Mouse (Mus musculus) G1E (cell line): Measurements from ENCODE around the gene Mnd1. TPM values are rescaled to one million over a fixed set of nuclear protein-coding genes. Genes with fewer than 3 reads are reported as not detected.

Source experiments
- ATAC-seq: 2 replicates; pipeline ENCODE4 v1.8.0; 2016; ENCODE audit warnings: mild to moderate bottlenecking; ENCODE audit not compliant: insufficient number of reproducible peaks, poor library complexity, low FRiP score, severe bottlenecking; ENCODE audit errors: extremely low read depth
- DNase-seq: peaks from one replicate; pipeline ENCODE4 v3.0.0; 2012; ENCODE audit warnings: low spot score
- H3K27me3 ChIP-seq: 2 replicates; pipeline ENCODE4 v1.6.1; 2012; ENCODE audit warnings: mild to moderate bottlenecking, low read length, inconsistent platforms; ENCODE audit not compliant: insufficient read depth
- H3K36me3 ChIP-seq: replicated peaks from 2 replicates; pipeline ENCODE3; 2012; ENCODE audit warnings: mild to moderate bottlenecking, inconsistent platforms
- H3K4me1 ChIP-seq: 2 replicates; pipeline ENCODE4 v1.6.1; 2012; ENCODE audit warnings: low read depth, low read length, inconsistent platforms, mixed read lengths; ENCODE audit not compliant: insufficient read depth
- H3K4me3 ChIP-seq: 2 replicates; pipeline ENCODE4 v1.5.1; 2012; ENCODE audit warnings: low read depth, mild to moderate bottlenecking, inconsistent platforms, low read length, moderate library complexity, mixed read lengths
- H3K9me3 ChIP-seq: replicated peaks from 2 replicates; pipeline ENCODE4 v1.6.1; 2012; ENCODE audit warnings: inconsistent platforms
- CTCF ChIP-seq: IDR thresholded peaks from 2 replicates; pipeline ENCODE4 v1.5.1; 2012; ENCODE audit warnings: low read depth, low read length, inconsistent platforms, mixed read lengths
- GATA1 ChIP-seq: IDR thresholded peaks from 2 replicates; pipeline ENCODE4 v1.6.1; 2012; ENCODE audit warnings: borderline replicate concordance, low read length, inconsistent platforms, mixed read lengths
- GATA2 ChIP-seq: IDR thresholded peaks from 2 replicates; pipeline ENCODE4 v1.6.1; 2012; ENCODE audit warnings: low read depth, low read length, inconsistent platforms, borderline replicate concordance
- POLR2AphosphoS5 ChIP-seq: IDR thresholded peaks from 2 replicates; pipeline ENCODE4 v1.6.1; 2012; ENCODE audit warnings: low read depth, low read length, inconsistent platforms; ENCODE audit not compliant: insufficient replicate concordance
- TAL1 ChIP-seq: conservative IDR thresholded peaks from 2 replicates; pipeline ENCODE4 v1.6.1; 2012; ENCODE audit warnings: low read depth, low read length, inconsistent platforms, mixed read lengths
- polyA plus RNA-seq: library from polyadenylated mRNA; stranded (reverse); fragments of >175 nt; gene quantifications from 2 replicates; pipeline ENCODE4 v1.2.3, GENCODE M21; 2012
- total RNA-seq, 2 experiments: library from RNA; stranded (forward) in 1 of 2; stranded (reverse) in 1 of 2; fragments of 200-1000 nt in 1 of 2; fragments of >200 nt in 1 of 2; fragmentation: Nextera tagmentation in 1 of 2; gene quantifications; 2 replicates each; pipeline ENCODE4 v1.2.3; 2014 to 2017

Gene Mnd1
- total and polyA plus RNA-seq, 3 experiments = 1.8 to 23.5 (median 6.1) TPM

DNA sequence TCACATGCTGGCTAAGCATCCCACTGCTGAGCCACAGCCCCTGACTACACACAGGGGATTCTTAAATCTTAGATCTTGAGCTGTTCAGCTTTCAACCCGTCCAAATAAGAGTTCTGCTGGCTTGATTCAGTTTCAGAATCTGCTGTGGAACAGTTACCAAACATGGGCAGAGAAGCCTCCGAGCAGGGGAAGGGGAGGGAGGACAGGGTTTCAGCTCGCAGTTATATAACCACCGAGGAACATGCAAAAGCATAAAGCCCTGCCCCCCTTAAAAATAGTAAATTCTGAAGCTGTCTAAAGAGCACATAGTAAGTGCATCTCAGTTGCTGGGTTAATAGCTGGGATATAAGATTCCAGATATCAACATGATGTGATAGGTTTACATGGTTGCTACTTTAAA, 80.1 kb downstream of the Mnd1 start:
- Histone ChIP-seq H3K4me1 (peaks cover 3% of the 10 kb centered on the region), H3K36me3 (no peaks in the 10 kb centered on the region), H3K9me3 (no peaks in the 10 kb centered on the region), H3K27me3 (peaks cover 20% of the 10 kb centered on the region), H3K4me3 (no peak overlapping the region)
- TF ChIP-seq GATA1 (no peak), POLR2AphosphoS5 (no peak), CTCF (no peak), GATA2 (no peak), TAL1 (no peak)
- ATAC-seq = no peak
- no peak for DNase-seq

DNA sequence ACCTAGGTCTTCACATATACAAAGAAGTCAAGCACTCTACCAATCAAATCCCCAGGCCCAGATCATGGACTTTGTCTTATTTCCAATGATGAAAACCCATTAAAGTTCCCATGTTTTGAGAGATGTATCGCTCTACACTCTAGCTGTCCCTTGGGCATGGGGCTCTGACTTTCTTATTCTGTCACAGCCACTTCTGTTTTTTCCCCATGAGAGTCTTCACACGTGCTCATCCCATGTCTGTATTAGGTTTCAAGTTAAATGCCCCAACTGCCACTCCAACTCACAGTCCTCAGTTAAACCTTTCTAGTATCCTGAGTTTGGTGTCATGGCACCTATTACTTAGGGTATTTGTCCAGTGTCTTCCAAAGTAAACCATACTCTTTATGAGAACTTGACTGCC, 80.8 kb downstream of the Mnd1 start:
- no peak for ATAC-seq
- peaks cover 21% of the 10 kb centered on the region for H3K27me3 ChIP-seq

DNA sequence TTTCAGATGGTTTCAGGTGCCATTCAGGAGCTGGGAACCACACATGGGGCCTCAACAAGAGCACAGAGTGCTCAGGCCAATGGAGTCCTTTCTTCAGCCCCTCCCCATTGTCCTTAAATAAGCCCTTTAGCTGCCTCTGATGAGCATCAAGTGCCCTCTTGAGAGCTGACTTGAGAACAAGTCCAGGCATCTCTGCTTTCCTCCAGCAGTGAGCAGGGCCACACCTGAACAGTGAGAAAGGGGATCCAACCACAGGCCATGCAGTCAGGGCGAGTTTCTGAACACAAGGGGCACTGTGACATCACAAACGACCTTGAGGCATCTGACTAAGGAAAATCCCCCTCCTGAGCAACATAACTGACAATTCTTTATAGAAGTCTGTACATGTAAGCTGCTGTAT, 83.9 kb downstream of the Mnd1 start:
- peaks cover 13% of the 10 kb centered on the region for H3K4me1 ChIP-seq
- no peaks in the 10 kb centered on the region for H3K36me3 ChIP-seq
- H3K4me3 ChIP-seq = no peak overlapping the region
- H3K9me3 ChIP-seq = no peaks in the 10 kb centered on the region
- ATAC-seq = no peak
- DNase-seq = no peak
- no peak for TF ChIP-seq TAL1
- no peak for TF ChIP-seq GATA1
- TF ChIP-seq POLR2AphosphoS5 = no peak
- no peak for TF ChIP-seq CTCF
- no peak for TF ChIP-seq GATA2
- peaks cover 24% of the 10 kb centered on the region for H3K27me3 ChIP-seq

More for the DNA sequence above, 80.8 kb downstream of the Mnd1 start:
- Histone ChIP-seq H3K9me3 (no peaks in the 10 kb centered on the region), H3K4me3 (no peak overlapping the region), H3K4me1 (peaks cover 5% of the 10 kb centered on the region), H3K36me3 (no peaks in the 10 kb centered on the region)
- DNase-seq = no peak
- no peak for TF ChIP-seq GATA2
- TF ChIP-seq GATA1 = no peak
- no peak for TF ChIP-seq CTCF
- TF ChIP-seq POLR2AphosphoS5 = no peak
- TF ChIP-seq TAL1 = no peak

- ATAC-seq = no peak
- TF ChIP-seq GATA1 (no peak), POLR2AphosphoS5 (no peak), CTCF (no peak), TAL1 (no peak), GATA2 (no peak)
These were observed 84.8 kb downstream of the Mnd1 start for GRCm38 (mm10) chr3:84070811-84071210.

DNA sequence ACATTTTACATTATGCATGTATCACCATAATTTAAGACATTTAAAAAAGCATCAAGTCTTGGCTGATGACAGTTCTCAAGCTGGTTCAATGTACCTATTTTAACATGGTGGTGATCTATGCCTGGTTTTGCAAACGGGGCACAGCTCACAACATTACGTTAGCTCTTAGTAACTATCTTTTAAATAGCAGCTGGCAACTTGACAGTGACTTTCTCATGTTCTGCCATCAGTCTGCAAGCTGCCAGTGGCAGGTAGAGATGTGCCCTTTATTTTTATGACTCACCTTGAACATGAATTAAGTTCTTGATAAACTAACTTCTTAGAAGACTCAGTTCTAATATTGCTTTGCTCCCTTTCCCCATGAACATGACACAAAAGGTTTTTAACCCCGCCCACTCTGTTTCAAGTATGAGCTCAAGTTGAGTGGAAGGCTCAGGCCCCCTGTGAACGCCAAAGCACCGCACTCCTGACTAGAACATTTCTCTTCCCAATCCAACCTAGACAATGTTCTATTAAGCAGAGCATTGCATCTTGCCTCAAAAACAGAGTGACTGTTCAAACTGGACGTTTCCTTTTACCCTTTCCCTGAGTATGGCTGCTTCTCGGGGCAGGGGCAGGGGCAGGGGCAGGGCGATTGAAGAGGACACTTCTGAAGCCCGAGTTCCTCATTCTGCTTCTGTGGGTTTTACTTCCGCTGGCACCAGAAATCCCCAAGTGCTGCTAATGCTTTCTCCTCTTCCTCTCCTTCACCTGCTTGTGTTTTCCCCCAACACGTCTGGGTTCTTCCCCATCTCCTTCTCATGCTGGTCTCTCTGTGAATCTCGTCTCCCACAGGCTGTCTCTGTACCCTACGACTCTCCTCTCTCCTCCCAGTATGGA, 86.5 kb downstream of the Mnd1 start:
- TF ChIP-seq TAL1 (no peak), GATA2 (no peak), POLR2AphosphoS5 (no peak), GATA1 (no peak), CTCF (no peak)
- Histone ChIP-seq H3K4me1 (peaks cover 13% of the 10 kb centered on the region), H3K36me3 (no peaks in the 10 kb centered on the region), H3K27me3 (peaks cover 19% of the 10 kb centered on the region), H3K9me3 (no peaks in the 10 kb centered on the region), H3K4me3 (no peak overlapping the region)
- DNase-seq (no peak), ATAC-seq (no peak)

More at GRCm38 (mm10) chr3:84070811-84071210, 84.8 kb downstream of the Mnd1 start:
- peaks cover 13% of the 10 kb centered on the region for H3K4me1 ChIP-seq
- H3K4me3 ChIP-seq = no peak overlapping the region
- H3K9me3 ChIP-seq = no peaks in the 10 kb centered on the region
- H3K27me3 ChIP-seq = peaks cover 19% of the 10 kb centered on the region; the same call in 1 of the 2 replicates
- no peaks in the 10 kb centered on the region for H3K36me3 ChIP-seq
- no peak for DNase-seq

DNA sequence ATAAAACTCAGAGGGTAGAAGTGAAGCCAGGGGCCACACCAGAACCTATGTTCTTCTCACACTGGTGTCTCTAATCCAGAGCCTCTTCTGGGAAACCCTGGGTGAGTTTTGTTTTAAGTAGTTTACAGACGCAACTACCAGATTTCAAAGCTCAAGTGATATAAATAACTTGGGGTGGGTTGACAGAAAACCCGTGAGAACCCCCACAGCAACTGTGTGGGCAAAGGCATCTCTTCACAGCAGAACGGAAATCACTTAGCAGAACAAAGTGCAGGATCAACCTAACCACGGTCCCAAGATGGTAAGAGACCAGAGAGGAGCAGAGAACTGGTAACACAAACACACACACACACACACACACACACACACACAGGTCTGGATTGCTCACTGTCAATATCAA, 89.8 kb downstream of the Mnd1 start:
- H3K4me1 ChIP-seq = peaks cover 10% of the 10 kb centered on the region
- ATAC-seq (no peak), DNase-seq (no peak)
- no peaks in the 10 kb centered on the region for H3K9me3 ChIP-seq
- no peaks in the 10 kb centered on the region for H3K36me3 ChIP-seq
- H3K4me3 ChIP-seq = no peak overlapping the region
- peaks cover 23% of the 10 kb centered on the region for H3K27me3 ChIP-seq
- TF ChIP-seq TAL1 (no peak), POLR2AphosphoS5 (no peak), GATA1 (no peak), CTCF (no peak)
